Mouse (Mus musculus): Measurements from ENCODE around the gene Cysltr2. TPM values are rescaled to one million over a fixed set of nuclear protein-coding genes. Genes with fewer than 3 reads are reported as not detected.

Cysltr2 gene
- 0.49 TPM in 1 of 2 replicates, not detected in the other for polyA plus RNA-seq (2015; fragmentation: Nextera tagmentation; extraction: Ambion mirVana)

DNA sequence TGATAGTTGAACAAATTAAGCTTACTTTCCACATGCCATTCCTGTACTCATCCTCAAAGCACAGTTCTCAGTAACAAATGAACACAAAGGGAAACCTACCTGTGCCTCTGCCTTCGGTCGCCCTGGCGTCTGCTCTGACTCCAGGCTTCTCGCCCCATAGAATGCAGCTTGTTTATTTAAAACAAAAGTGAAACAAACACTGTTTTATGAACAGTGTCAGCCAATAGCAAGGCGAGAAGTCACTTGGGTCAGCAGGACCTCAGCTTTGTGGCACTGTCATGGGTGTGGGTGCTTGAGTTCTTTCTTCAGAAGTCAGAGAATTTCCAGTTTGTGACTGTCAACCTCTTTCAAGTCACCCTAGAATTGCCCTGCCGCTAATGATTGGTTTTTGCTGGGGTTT lies at the start of gene Cysltr2:
Cysltr2 (minus strand) TSS at position 178 of the 400 bp plus-strand sequence.
- H3K4me2 ChIP-seq (replicated peaks), result no peak within 1 kb of the TSS
- H3K36me3 ChIP-seq, result no peaks in the 10 kb centered on the region
- no peaks in the 10 kb centered on the region for H3K4me1 ChIP-seq
- H3K9ac ChIP-seq, result no peak within 1 kb of the TSS
- 66% methylated on average over 6 of the region's 6 CpGs for WGBS
- H3K27me3 ChIP-seq, result no peaks in the 10 kb centered on the region
- no peak for ATAC-seq (ENCODE audit: insufficient number of reproducible peaks, low FRiP score, low TSS enrichment, low read depth)
- H3K27ac ChIP-seq (replicated peaks), result no peak within 1 kb of the TSS
- H3K9me3 ChIP-seq (replicated peaks), result no peaks in the 10 kb centered on the region
- H3K4me3 ChIP-seq (replicated peaks), result no peak within 1 kb of the TSS

DNA sequence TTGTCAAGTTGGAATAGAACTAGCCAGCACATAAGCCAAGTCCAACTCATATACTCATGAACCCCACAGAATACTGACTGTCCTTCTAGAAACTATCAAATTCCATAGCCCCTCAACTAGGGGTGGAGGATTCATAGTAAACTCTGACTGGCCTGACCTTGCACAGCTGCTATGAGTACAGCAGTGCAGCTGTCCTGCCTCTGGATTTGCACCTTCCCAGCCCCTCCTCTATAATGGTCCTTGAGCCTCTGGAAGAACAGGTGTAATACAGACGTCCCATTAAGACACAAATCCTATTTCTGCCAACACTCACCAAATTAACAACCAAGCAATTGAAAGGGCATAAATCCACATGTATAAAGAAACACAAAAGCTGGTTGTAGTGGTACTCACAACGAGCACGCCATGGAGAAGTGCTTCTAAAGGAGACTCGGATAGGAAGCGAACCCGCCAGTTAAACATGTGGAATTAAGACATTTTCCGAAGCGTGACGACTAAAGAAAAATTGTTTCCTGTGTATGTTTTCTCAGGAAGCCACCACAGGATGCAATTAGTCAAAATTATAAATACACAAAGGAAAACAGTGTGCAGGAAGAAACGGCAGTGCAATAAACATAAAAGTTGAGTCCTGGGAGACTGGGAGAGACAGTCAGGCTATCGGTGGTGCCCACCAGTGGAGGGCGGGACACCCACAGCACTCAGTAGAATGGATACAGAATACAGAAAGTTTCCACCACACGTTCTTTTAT lies 46.1 kb upstream of the Cysltr2 start:
- H3K9me3 ChIP-seq (replicated peaks), result no peaks in the 10 kb centered on the region
- H3K27ac ChIP-seq (replicated peaks), result no peak overlapping the region
- no peak overlapping the region for H3K9ac ChIP-seq
- peaks cover 9% of the 10 kb centered on the region; the same call in 1 of the 2 replicates for H3K27me3 ChIP-seq
- WGBS, result 43% methylated on average over 13 of the region's 13 CpGs
- H3K4me2 ChIP-seq (replicated peaks), result no peak overlapping the region
- no peaks in the 10 kb centered on the region for H3K4me1 ChIP-seq
- H3K36me3 ChIP-seq, result no peaks in the 10 kb centered on the region
- ATAC-seq (ENCODE audit: insufficient number of reproducible peaks, low FRiP score, low TSS enrichment, low read depth), result 0 out of 2 replicates have a peak, but pooled peaks have one; percentile 43
- H3K4me3 ChIP-seq (replicated peaks), result no peak overlapping the region

GRCm38 (mm10) chr14:73092871-73093270 lies 44.0 kb upstream of the Cysltr2 start:
- no peak overlapping the region for H3K4me2 ChIP-seq (replicated peaks)

DNA sequence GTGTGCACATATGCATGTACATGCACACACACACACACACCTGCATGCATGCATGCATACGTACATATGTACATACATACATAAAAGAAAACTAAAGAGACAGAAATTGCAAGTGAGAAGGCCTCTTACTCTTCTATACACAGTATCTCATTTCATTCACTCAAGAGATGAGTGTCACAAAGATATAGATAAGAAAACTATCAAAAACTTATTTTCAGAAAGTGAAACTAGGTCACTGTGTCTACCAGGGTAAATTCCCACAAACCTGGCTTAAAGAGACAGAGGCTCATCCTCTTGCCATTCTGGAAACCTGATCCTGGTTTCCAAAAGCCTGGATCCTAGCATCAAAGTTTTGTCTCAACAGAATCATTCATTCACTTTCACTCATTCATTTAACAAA lies 39.3 kb upstream of the Cysltr2 start:
- no peaks in the 10 kb centered on the region for H3K27me3 ChIP-seq
- no peak overlapping the region for H3K4me2 ChIP-seq (replicated peaks)
- H3K36me3 ChIP-seq, result no peaks in the 10 kb centered on the region
- no peaks in the 10 kb centered on the region for H3K9me3 ChIP-seq (replicated peaks)
- H3K9ac ChIP-seq, result no peak overlapping the region
- H3K4me1 ChIP-seq, result no peaks in the 10 kb centered on the region
- no peak for ATAC-seq (ENCODE audit: insufficient number of reproducible peaks, low FRiP score, low TSS enrichment, low read depth)
- WGBS, result 83% methylated on average over 1 of the region's 1 CpGs
- no peak overlapping the region for H3K4me3 ChIP-seq (replicated peaks)
- H3K27ac ChIP-seq (replicated peaks), result no peak overlapping the region

More at GRCm38 (mm10) chr14:73092871-73093270, 44.0 kb upstream of the Cysltr2 start:
- Histone ChIP-seq H3K27me3 (no peaks in the 10 kb centered on the region), H3K4me1 (no peaks in the 10 kb centered on the region), H3K4me3 (replicated peaks) (no peak overlapping the region), H3K27ac (replicated peaks) (no peak overlapping the region), H3K36me3 (no peaks in the 10 kb centered on the region), H3K9me3 (replicated peaks) (no peaks in the 10 kb centered on the region), H3K9ac (no peak overlapping the region)
- ATAC-seq (ENCODE audit: insufficient number of reproducible peaks, low FRiP score, low TSS enrichment, low read depth), result no peak
- 84% methylated on average over 3 of the region's 3 CpGs for WGBS

GRCm38 (mm10) chr14:73087746-73088145 lies 38.8 kb upstream of the Cysltr2 start:
- Histone ChIP-seq H3K4me1 (no peaks in the 10 kb centered on the region), H3K4me3 (replicated peaks) (no peak overlapping the region), H3K27me3 (no peaks in the 10 kb centered on the region), H3K36me3 (no peaks in the 10 kb centered on the region), H3K9ac (no peak overlapping the region), H3K4me2 (replicated peaks) (no peak overlapping the region), H3K27ac (replicated peaks) (no peak overlapping the region), H3K9me3 (replicated peaks) (no peaks in the 10 kb centered on the region)
- no peak for ATAC-seq (ENCODE audit: insufficient number of reproducible peaks, low FRiP score, low TSS enrichment, low read depth)
- 79% methylated on average over 5 of the region's 5 CpGs for WGBS

- WGBS, result 89% methylated on average over 5 of the region's 5 CpGs
- H3K4me2 ChIP-seq (replicated peaks), result no peak overlapping the region
- no peak overlapping the region for H3K4me3 ChIP-seq (replicated peaks)
- ATAC-seq (ENCODE audit: insufficient number of reproducible peaks, low FRiP score, low TSS enrichment, low read depth), result no peak
- no peak overlapping the region for H3K27ac ChIP-seq (replicated peaks)
- H3K9ac ChIP-seq, result no peak overlapping the region
- H3K27me3 ChIP-seq, result no peaks in the 10 kb centered on the region
- H3K4me1 ChIP-seq, result no peaks in the 10 kb centered on the region
- no peaks in the 10 kb centered on the region for H3K9me3 ChIP-seq (replicated peaks)
- H3K36me3 ChIP-seq, result no peaks in the 10 kb centered on the region
Measured at GRCm38 (mm10) chr14:73087247-73087646, 38.3 kb upstream of the Cysltr2 start.

GRCm38 (mm10) chr14:73086425-73086824 lies 37.5 kb upstream of the Cysltr2 start:
- H3K4me3 ChIP-seq (replicated peaks), result no peak overlapping the region
- no peaks in the 10 kb centered on the region for H3K9me3 ChIP-seq (replicated peaks)
- no peak overlapping the region for H3K4me2 ChIP-seq (replicated peaks)
- no peak for ATAC-seq (ENCODE audit: insufficient number of reproducible peaks, low FRiP score, low TSS enrichment, low read depth)
- H3K27ac ChIP-seq (replicated peaks), result no peak overlapping the region
- H3K4me1 ChIP-seq, result no peaks in the 10 kb centered on the region
- H3K9ac ChIP-seq, result no peak overlapping the region
- H3K27me3 ChIP-seq, result no peaks in the 10 kb centered on the region
- H3K36me3 ChIP-seq, result no peaks in the 10 kb centered on the region
- 58% methylated on average over 3 of the region's 3 CpGs for WGBS

DNA sequence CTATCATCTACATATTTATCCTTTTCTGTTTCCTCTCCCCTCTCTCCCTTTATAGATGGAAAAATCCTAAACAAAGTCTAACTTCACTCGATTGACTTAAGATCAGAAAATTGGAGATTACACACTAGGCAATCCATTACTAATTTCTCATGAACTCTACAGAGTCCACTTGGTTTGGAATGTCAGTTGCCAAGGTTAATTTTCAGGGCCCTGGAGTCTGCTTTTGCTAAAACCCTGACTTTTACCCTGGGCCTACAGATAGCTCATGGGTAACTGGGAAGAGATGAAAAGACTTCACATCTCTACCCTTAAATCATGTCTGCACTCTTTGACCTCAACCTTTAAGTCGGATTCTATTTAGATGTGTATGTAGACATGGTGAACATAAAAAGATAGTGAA lies 34.6 kb upstream of the Cysltr2 start:
- Histone ChIP-seq H3K36me3 (no peaks in the 10 kb centered on the region), H3K27me3 (no peaks in the 10 kb centered on the region), H3K9ac (no peak overlapping the region), H3K4me1 (no peaks in the 10 kb centered on the region), H3K4me2 (replicated peaks) (no peak overlapping the region), H3K27ac (replicated peaks) (no peak overlapping the region), H3K4me3 (replicated peaks) (no peak overlapping the region), H3K9me3 (replicated peaks) (no peaks in the 10 kb centered on the region)
- ATAC-seq (ENCODE audit: insufficient number of reproducible peaks, low FRiP score, low TSS enrichment, low read depth), result no peak
- WGBS, result 77% methylated on average over 2 of the region's 2 CpGs

- WGBS, result 80% methylated on average over 7 of the region's 7 CpGs
- Histone ChIP-seq H3K27ac (replicated peaks) (no peak overlapping the region), H3K4me3 (replicated peaks) (no peak overlapping the region), H3K4me2 (replicated peaks) (no peak overlapping the region), H3K27me3 (no peaks in the 10 kb centered on the region), H3K9me3 (replicated peaks) (no peaks in the 10 kb centered on the region), H3K4me1 (no peaks in the 10 kb centered on the region), H3K9ac (no peak overlapping the region), H3K36me3 (no peaks in the 10 kb centered on the region)
- ATAC-seq (ENCODE audit: insufficient number of reproducible peaks, low FRiP score, low TSS enrichment, low read depth), result no peak
Measured at GRCm38 (mm10) chr14:73064460-73064859, 15.5 kb upstream of the Cysltr2 start.

DNA sequence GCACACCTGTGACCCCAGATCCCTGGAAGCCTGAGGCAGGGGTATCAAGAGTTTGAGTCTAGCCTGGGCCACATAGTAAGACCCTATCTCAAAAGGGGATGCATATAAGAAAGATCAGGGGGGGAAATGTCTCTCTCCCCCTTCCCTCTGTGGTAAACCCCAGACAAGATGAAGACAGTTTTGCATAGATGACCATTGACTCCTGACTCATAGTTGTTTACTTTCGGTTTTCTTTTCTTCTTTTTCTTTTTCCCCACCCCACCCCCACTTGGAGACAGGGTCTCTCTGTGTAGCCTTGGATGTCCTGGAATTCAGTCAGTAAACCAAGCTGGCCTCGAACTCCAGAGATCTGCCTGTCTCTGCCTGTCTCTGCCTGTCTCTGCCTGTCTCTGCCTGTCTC lies 9.8 kb upstream of the Cysltr2 start:
- 91% methylated on average over 2 of the region's 2 CpGs for WGBS
- no peak for ATAC-seq (ENCODE audit: insufficient number of reproducible peaks, low FRiP score, low TSS enrichment, low read depth)
- Histone ChIP-seq H3K27ac (replicated peaks) (no peak overlapping the region), H3K9ac (no peak overlapping the region), H3K9me3 (replicated peaks) (no peaks in the 10 kb centered on the region), H3K4me1 (no peaks in the 10 kb centered on the region), H3K4me2 (replicated peaks) (no peak overlapping the region), H3K4me3 (replicated peaks) (no peak overlapping the region), H3K36me3 (no peaks in the 10 kb centered on the region), H3K27me3 (no peaks in the 10 kb centered on the region)

- Histone ChIP-seq H3K9ac (no peak overlapping the region), H3K27me3 (no peaks in the 10 kb centered on the region), H3K9me3 (replicated peaks) (no peaks in the 10 kb centered on the region), H3K4me3 (replicated peaks) (no peak overlapping the region), H3K4me2 (replicated peaks) (no peak overlapping the region), H3K4me1 (no peaks in the 10 kb centered on the region), H3K36me3 (no peaks in the 10 kb centered on the region), H3K27ac (replicated peaks) (no peak overlapping the region)
- no peak for ATAC-seq (ENCODE audit: insufficient number of reproducible peaks, low FRiP score, low TSS enrichment, low read depth)
- WGBS, result 63% methylated on average over 10 of the region's 10 CpGs
Measured at GRCm38 (mm10) chr14:73057764-73058163, 8.8 kb upstream of the Cysltr2 start.

- Histone ChIP-seq H3K4me3 (replicated peaks) (no peak overlapping the region), H3K4me1 (no peaks in the 10 kb centered on the region), H3K36me3 (no peaks in the 10 kb centered on the region), H3K9me3 (replicated peaks) (no peaks in the 10 kb centered on the region), H3K4me2 (replicated peaks) (no peak overlapping the region), H3K9ac (no peak overlapping the region), H3K27ac (replicated peaks) (no peak overlapping the region), H3K27me3 (no peaks in the 10 kb centered on the region)
- WGBS, result 96% methylated on average over 6 of the region's 6 CpGs
- ATAC-seq (ENCODE audit: insufficient number of reproducible peaks, low FRiP score, low TSS enrichment, low read depth), result no peak
Measured at GRCm38 (mm10) chr14:73056813-73057212, 7.9 kb upstream of the Cysltr2 start.

All from embryonic facial prominence, embryonic 15.5 days (tissue).